ENCODE assay signal across 8 mouse cellular contexts in the genomic region with DNA sequence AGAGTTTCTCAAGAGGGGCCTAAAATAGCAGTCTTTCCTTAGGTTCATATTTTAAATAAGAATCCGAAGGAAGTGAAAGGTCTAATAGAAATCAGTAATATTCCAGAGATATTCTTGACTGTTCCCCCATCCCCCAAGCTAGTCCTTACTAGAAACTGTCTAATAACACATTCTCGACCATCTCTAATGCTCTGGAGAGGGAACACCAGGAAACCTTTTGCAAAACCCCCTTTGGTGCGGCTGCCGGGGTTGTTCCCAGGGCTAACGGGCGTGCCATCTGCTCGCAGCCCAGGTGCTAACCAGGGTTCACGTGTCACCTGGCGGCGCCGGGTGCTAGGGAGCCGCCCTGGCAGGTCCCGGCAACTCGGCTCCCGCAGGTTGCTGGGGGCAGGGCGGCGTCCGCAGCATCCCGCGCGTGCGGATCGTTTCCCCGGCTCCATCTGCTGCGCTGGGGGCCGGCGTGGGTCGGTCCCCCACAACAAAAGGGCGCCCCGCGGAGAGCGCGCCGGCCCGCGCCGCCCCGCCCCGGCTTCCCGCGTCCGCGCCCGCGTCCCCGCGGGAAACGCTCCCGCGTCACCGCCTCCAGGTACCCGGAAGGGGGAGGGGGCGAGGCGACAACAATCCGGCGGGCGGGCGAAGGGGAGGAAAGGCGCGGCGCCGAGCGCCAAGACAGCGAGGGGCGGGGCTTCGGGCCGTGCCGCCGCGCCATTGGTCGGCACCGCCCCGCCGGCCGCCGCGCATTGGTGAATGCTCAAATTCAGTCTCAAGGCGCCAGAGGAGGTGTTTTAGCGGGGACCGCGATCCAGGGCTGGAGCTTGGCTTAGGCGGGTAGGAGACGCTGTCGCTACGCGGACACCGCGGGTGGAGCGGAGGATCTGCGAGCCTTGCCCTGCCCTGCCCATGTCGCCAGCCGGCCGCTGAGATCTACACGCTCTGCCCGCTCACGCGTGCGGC. TPM values are rescaled to one million over a fixed set of nuclear protein-coding genes. Genes with fewer than 3 reads are reported as not detected.
DNase-seq lines count a peak whose midpoint lies in the region; ATAC-seq and TF ChIP-seq lines count a peak whose summit lies in the region.

Gene E2f7 (plus strand): TSS at position 754 of the 954 bp plus-strand sequence.

- H3K4me3 ChIP-seq in gastrocnemius, adult 2 months: peak within 1 kb of the TSS; percentile 87

- peak within 1 kb of the TSS; percentile 73 for H3K27ac ChIP-seq in gastrocnemius, adult 2 months

- TF ChIP-seq CTCF in gastrocnemius, adult 2 months (IDR thresholded peaks at IDR 0.05): no peak; the same call in 1 of the 2 replicates

- peak; percentile 99 for ATAC-seq in megakaryocyte-erythroid progenitor cell, adult 5-6 weeks (replicated peaks; ENCODE audit: low FRiP score, low TSS enrichment, poor library complexity, severe bottlenecking)

- peak; percentile 97 for DNase-seq in ZHBTc4 (ENCODE audit: low read depth, low spot score)
- peak; percentile 72 to 93 for DNase-seq in cerebellum, postnatal 4 days (ENCODE audit: low spot score in 2 of 2)
- DNase-seq in gastrocnemius, adult 2 months: peak; percentile 93
- DNase-seq in hindlimb bud, embryonic 11.5 days (ENCODE audit: extremely low spot score, low read depth, low spot score): peak; percentile 52
- DNase-seq in left cerebral cortex, postnatal 10 days (ENCODE audit: extremely low spot score in 1 of 2, low spot score in 2 of 2): peak; percentile 86 to 95
- DNase-seq in right cerebral cortex, postnatal 25 days: peak; percentile 90
- DNase-seq in urinary bladder, postnatal 4 days (ENCODE audit: low spot score in 2 of 2): peak; percentile 82 to 88

- intact Hi-C loops in gastrocnemius, adult 2 months (cut with DNase I): no loop called here
- intact Hi-C loops in left cerebral cortex, postnatal 10 days (cut with DNase I): no loop called here

RNA-seq across cellular contexts. Expression of gene E2f7, which starts in this region (rescaled TPM):
- total RNA-seq in gastrocnemius, adult 2 months (2021): under 1 TPM; 0.43 to 0.73 TPM
- total RNA-seq in left cerebral cortex, postnatal 10 days (2021): 1 to 10 TPM; 1.7 to 1.8 TPM
- 8.9 and 14.3 TPM in 2 replicates for total RNA-seq in megakaryocyte-erythroid progenitor cell, adult 5-6 weeks (2014; fragmentation: Nextera tagmentation)
- 1.9 and 9.0 TPM in 2 replicates for total RNA-seq in megakaryocyte-erythroid progenitor cell, adult 5-6 weeks (2017)

Comparison
In these comparisons a context has a peak if more than half of its experiments do, and no peak if none do; other contexts are left out.
1. Peak in every context shown above with its lines: DNase-seq, ATAC-seq, H3K4me3 ChIP-seq and H3K27ac ChIP-seq.
2. Peak in DNase-seq, H3K4me3 ChIP-seq and H3K27ac ChIP-seq in gastrocnemius, adult 2 months; RNA of the gene not detected or under 1 TPM.